Mouse (Mus musculus): ENCODE measurements around the gene March8.

The March8 gene

DNA sequence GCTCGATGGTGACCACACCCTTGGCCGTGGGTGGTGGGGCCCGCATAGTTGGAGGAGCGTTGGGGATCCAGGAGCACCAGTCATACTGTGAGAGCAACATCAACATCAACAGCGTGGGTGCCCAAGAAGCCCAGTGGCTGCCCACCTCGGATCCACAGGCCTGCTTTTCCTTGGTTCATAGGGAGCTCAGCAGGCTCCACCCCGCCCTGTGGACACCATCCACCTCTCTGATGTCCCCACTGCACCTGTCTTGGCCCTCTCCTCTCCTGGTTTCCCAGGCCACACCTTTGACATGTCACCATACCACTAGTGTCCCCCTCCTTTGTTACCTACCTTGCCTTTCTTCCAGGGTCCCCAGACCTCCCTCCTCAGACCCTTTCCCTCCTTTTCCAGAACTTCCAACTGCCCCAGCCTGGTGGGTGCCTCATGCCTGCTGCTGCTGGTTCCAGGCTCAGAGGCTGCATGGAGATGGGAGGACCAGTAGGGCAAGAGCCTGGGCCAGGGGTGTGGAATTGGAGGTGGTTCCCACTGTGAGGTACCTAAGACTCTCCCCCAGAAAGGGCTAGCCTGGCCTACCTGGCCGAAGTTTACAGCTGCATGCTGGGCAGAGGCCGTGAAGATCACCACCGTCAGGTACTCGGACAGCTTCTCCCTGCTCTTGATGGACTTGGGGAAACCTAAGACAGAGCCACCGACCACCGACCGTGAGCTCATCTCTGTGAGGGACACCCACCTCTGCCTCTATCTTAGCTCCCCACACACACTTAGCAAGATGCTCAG lies 74.9 kb downstream of the March8 start:
- DNase-seq = no peak

DNA sequence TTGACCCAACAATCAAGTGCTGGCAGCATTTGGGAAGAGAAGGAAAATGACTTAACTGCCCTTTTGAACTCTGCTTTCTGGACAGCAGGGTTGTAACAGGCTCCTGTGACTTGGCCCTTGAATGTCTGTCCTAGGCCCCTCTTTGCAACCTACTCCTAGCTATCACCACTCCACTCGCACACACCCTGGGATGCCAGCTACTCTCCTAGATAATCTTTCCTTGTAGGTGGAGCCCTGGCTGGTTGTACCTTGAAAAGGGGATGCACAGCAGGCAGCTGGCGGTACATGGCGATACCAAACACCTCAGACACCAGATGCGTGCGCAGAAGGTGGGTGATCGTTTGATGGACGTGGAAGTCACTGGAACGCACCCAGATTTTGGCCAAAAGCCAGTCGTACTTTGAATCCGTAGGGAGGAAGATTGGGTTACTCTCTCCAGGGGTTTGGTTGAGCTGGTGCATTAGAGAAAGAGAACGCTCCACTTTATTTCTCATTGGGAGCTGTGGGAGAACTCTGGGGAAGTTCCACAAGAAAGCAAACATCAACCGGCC lies 77.4 kb downstream of the March8 start:
- no peak for DNase-seq

DNA sequence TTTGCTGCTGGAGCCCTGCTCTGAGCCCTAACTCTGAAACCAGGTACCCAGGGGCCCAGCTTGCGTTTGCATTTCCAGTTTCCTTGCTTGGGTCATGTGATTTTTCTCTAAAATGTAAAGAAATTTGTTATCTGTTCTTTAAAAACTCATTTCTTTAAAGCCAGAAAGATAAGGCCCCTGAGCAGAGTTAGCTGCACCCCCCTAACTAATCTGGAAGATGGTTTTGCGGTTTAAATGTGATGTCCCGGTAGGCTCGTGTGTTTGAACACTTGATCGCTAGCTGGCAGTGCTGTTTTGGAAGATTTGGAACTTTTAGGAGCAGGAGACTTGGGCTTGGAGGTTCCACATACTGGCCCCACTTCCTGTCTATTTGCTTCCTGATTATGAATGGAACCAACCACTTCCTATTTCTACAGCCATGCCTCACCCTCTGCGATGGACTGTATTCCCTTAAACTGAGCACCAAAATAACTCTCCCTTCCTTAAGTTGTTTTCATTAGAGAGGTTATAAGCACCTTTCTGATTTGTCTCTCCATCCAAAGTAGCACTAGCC lies 78.3 kb downstream of the March8 start:
- DNase-seq = no peak

DNA sequence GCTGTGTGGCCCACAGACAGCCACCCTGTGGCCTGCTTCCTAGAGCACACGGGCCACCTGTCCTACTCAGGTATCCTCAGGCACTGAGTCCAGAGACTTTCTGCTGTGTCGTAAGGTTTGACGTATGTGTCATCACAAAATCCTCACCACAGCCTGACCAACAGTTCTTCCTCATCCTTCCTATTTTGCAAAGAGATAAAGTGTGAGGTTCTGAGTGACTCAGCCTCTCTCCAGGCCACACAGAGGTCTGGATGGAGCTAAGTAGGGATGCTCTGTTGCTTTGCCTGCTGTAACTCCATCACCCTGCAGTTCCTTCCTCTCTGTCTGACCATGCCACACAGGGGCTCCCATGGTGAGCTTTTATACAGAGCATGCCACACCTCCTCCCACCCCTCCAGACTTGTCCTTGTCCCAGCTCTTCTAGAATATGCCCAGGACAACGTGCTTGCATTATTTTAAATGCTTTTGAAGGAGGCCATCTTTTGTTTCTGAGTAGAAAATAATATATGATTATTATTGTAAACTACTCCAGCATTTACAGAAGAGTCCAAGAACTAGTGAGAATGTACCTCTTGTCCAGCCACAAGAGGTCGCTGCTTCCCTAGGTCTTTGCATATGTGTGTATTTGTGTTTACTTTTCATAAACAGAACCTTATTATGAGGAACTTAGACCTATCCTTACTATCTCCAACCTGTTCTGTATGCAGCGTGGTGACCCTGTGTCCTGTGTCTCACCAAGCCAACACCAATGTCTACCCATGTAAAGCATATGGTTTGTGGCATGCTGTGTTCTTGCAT lies 79.9 kb downstream of the March8 start:
- no peak for DNase-seq

DNA sequence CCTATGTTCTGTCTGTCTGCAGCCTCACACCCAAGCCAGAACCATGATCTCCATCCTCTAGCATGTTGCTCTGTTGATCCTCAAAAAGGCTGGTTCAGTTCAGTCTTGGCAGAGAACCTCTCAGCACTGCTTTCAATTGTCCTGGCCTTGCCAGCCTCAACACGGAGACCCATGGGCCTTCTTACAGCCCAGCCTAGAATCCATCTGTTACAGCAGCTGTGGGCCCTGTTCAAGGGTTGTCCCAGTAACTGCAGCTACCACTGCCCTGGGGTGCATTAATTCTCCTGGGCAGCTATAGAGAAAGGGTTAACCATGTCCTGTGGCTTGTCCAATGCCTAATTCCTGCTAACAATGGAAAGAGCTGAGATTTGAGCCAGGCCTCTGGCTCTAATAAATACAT lies 80.7 kb downstream of the March8 start:
- no peak for DNase-seq

DNA sequence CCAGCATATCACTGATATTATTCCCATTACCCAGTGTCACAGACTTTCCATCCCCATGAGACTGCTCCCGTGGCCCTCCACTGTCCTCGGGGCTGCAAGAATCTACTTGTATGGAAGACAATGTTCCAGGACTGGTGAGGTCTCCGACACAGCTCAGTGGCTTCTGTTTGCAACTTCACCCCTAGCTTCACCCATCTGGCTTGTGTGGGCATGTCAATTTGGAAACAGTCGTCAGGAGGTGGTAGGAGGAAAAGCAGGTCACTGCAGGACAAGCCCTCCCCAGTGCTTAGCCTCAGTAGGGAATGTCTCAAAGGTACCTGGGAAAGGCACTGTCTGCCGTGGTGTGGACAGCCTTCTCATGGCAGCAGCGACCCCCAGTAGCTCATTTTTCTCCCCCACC lies 81.9 kb downstream of the March8 start:
- no peak for DNase-seq

DNA sequence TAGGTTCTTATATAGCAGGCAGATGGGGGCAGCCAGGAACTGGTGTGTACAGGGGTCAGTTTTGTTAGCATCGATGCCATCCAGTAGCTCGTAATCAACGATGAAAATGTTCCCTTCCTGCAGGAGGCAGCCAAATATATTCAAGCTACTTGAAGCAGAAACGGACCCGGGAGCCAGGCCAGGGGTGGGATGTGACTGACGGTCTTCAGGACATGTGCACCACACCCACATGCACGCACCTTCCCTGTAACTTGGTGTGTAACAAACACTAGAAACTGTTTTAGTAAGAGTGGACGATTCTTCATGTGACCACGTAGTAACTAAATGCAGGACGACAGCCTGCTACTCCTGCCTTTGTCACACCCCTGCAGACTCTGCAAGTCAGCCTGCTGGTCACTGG lies 82.4 kb downstream of the March8 start:
- DNase-seq = no peak

DNA sequence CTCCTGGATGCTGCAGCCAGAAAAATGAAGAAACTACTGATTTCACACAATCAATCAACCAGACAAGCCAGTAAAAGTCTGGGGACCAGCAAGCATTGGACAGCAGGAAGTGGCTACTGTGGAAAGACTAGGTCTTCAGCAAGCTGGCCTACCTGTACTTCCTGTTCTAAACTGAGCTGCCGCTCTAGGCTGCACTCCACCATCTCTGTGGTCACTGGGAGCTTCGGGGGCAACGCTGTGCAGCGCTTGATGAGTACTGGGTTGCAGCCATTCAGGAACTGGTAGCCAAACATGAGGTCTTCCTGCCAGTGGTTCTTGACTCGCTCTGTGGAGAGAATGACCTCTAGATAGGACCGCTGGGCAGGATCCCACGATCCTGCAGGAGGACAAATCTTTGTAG lies 85.2 kb downstream of the March8 start:
- no peak for DNase-seq

DNA sequence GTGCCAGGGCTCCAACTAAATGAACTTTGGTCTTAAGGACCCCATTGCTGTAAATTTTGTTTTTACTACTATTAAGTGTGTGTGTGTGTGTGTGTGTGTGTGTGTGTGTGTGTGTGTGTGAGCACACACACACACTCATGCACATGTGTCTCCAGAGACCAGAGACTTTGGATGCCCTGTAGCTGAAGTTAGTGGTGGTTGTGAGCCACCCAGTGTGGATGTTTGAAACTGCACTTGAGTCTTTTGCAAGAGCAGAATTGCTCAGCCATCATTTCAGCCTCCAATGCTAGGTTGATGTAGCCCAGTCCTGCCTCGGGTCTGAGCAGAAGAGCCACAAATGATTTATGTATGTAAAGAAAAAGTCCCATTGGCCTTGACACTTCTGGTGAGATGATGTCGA lies 85.8 kb downstream of the March8 start:
- DNase-seq = peak; percentile 46

DNA sequence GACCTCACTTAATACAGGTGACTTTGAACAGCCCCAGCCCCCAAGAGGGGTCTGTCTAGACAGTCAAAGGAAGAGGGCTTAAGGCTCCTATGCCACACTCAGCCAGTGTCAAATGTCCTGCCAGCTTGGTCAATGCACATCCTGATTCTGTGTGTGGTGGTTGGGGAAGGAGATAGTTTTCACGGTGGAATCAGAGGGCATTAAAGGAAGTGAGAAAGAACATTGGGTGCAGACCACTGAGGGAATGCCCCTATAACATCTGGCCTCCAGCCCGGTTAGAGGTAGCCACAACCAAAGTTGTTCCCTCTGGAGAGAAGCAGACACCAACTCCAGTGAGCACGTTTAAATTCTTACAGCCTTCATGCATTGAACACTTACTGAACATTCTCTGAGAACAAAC lies 89.7 kb downstream of the March8 start:
- no peak for DNase-seq

DNA sequence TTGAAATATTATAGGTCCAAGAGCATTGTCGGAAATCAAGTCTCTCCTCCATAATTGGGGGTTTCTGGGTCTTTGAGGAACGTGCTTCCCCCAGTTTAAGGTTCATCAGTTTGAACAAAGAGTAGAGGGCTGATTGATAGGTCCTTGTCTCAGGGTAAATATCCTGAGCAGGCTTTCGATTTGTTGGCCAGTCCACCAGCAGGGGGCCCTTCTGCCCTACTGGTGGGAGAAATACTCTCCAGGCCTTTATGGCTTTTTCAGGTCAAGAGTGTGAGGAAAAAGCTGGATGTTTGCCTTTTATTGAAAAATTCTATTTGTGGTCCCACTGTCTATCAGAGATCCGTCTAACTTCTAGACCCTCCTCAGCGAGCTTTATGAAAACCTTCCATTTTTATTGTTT lies 90.5 kb downstream of the March8 start:
- no peak for DNase-seq

DNA sequence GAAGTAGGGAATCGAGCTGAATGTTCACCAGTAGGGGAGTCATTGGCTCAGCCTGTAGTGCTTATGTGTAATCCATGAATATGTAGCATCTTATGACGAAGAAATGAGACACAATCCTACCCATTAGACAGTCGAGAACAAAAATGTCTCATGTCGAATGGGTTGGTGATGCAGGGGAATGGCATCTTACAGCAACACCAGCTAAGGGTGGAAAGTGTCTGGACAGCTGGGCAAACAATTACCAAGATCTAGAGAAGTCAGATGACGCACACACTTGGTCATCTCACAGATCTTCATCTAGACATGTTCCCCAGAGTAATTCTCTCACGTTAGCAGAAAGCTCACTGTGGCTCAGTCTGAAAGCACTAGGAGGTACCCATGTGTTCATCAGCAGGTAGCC lies 101.0 kb downstream of the March8 start:
- no peak for DNase-seq

DNA sequence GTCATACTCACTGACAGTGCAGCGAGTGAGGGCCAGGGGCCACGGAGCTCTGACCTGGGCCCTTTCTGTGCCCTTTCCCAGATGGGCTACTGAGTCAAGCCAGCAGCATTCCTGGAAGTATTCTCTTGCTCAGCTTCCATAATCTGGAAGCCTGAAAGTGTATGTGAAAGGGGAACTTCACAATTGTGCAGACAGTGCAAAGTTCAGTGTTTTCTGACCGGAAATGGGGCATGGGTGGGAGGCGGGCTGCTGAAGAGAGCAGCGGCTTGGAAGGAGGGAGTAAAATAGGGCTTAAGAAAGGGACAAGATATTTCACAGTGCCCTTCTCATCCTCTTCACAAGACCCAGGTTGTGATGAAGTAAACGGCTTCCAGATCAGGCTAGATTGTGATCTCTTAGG lies 101.7 kb downstream of the March8 start:
- DNase-seq = no peak

DNA sequence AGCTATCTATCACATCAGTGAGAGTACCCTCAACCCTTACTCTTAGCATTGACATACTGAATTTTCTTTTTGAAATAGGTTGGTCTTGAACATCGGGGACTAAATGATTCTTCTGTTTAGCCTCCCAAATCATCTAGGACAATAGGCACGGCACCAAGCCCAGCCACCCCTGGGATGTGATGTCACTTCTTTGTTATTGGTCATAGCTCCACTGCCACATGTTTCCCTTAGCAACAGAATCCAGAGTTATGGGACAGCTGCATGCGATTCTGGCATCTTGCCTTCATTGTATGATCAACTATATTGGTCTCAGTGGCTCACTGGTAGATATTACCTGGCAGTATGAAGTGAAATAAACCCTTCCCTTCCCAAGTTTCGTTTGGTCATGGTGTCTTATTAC lies 102.6 kb downstream of the March8 start:
- no peak for DNase-seq

DNA sequence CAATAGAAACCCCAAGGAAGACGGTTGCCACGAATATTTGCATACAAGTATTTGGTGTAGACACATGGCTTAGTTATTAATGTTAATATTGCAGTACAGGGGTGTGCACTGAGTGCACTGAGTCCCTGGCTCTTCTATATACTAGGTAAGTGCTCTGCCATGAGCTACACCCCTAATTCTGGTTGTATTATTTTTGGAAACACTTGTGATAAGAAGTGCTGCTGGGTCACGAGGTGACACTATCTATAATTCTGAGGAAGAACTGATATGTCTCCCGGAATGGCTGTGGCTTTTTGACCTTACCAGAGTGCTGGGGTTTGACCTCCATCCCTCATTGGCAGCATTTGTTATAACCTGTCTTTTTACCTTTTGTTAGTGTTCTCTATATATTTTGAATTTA lies 103.0 kb downstream of the March8 start:
- no peak for DNase-seq

DNA sequence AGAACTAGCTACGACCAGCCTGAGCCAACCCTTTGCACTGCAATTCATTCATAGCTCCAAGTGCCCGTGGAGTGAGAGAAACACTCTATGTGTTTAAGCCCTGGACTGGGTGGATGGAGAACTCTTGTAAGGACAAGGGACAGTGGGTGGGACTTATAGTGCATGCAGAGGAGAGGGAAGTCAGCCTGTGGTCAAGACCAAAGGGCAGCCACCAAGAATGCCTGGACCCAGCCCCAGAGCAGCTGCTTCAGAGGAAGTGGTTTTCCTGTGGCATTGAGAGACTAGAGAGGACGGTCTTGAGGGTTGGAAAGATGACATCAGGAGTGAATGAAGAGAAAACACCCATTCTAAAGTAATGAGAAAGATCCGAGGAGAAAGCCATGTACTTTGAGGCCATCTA lies 118.0 kb downstream of the March8 start:
- DNase-seq = no peak

DNA sequence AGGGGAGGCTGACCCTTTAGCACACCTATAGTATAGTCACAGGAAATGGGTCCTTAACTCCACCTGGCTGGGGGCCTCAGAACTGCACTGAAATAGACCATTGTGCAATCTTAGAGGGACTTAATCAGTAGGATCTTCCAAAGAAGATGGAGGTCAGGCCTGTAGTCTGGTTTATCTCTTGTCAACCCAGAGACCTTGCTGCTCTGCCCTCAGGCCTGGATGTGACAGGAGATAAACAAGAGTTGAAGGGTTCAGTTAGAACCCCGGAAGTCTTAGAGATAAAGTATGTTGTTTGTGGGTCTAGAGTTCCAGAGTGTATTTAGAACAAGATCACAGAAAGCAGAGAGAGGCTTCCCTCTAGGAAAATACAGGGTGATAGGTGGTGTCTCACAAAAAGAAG lies 118.7 kb downstream of the March8 start:
- no peak for DNase-seq

DNA sequence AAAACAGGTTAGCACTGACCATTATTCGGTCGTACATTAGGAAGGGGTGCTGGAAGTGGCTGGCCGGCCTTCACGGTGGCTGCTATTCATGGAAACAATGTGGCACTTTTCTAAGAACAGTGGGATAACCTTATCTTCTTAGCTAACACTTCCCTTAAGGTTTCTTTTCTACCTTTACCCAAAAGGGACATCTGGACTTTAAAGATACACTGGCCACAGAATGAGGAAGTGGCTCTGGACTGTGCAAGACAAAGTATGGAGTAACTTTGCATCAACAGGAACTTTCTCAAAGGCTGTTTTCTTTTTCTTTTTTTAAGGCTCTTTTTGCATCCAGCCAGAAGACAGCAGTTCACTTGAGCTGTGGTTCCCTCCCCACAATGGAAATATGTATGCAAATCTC lies 120.9 kb downstream of the March8 start:
- DNase-seq = no peak

Measured in right cerebral cortex, postnatal 14 days (tissue).